Mouse (Mus musculus) spleen, adult 18-20 months (tissue): ENCODE measurements around the gene Bcat1.

ENCODE experiments used
- DNase-seq, 2 experiments: peaks; one replicate each; pipeline ENCODE4 v3.0.0; 2022; ENCODE audit warnings: mixed read lengths in 2 of 2

The Bcat1 gene

GRCm38 (mm10) chr6:145002094-145002936 lies 73.7 kb downstream of the Bcat1 start:
- DNase-seq = no peak

GRCm38 (mm10) chr6:145001493-145001892 lies 74.5 kb downstream of the Bcat1 start:
- DNase-seq = no peak

DNA sequence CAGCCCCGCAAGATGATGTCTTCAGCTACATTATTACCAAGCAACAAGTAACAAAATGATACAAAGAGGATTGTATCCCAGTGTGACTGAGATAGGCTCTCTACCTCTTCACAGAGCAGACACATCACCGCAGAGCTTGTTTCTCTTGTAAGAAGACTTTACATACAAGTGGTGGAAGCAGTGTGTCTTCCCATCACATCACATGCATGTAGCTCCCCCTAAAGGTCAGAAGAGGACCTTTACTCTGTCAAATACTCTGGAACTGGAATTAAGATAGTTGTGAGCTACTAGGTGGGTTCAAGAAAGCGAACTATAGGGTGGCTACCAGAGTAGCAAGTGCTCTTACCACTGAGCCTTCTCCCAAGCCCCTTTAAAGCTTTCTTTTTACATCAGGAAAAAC lies 78.8 kb downstream of the Bcat1 start:
- DNase-seq = no peak

DNA sequence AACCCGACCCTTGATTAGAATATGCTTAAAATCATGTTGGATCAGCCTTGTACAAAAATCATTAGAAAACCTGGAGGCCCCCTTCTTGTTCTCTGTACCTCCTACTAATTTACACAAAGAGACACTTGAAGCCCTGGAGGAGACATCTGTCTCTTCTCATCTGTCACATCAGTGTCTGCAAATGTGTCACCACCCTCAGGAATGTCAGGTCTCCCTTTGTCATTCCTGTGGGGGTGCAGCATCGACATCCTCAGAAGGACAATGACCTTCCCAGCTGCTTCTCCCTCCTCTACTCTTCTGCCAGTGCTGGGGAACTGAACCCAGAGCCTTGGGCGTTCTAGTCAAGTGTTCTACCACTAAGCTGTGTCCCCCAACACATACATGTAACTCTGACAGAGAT lies 83.9 kb downstream of the Bcat1 start:
- no peak for DNase-seq

DNA sequence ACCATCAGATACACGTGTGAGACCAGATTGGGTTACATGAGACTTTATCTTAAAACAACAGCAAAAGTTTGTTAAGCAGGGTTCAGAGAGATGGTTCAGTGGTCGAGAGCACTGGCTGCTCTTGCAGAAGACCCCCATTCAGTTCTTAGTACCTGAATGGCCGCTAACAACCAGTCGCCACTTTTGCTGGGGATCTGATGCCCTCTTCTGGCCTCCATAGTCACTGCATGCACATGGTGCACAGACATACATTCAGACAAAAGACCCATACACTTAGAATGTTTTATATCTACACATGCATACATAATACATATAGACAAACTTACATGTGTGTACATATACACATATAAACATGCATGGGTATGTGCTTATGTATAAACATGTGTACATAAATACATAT lies 86.8 kb downstream of the Bcat1 start:
- DNase-seq = no peak

- no peak for DNase-seq
Measured at GRCm38 (mm10) chr6:144987676-144988075, 88.3 kb downstream of the Bcat1 start.

- no peak for DNase-seq
Measured at GRCm38 (mm10) chr6:144987216-144987615, 88.8 kb downstream of the Bcat1 start.

DNA sequence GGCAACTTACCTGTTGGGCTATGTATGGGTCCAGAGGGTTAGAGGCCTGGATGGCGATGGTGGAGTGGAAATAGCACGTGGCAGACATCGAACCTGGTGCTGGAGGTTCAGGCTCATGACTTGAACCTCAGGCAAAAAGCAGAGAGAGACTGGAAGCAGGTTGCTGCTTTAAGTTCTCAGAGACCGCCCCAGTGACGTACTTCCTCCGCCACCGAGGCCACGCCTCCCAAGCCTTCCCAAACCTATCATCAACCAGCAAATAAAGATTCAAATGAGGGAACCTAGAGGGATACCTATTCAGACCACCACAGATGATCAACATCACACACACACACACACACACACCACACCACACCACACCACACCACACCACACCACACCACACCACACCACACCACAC lies 91.8 kb downstream of the Bcat1 start:
- DNase-seq = no peak

- DNase-seq = no peak
Measured at GRCm38 (mm10) chr6:144982093-144982492, 93.9 kb downstream of the Bcat1 start.

DNA sequence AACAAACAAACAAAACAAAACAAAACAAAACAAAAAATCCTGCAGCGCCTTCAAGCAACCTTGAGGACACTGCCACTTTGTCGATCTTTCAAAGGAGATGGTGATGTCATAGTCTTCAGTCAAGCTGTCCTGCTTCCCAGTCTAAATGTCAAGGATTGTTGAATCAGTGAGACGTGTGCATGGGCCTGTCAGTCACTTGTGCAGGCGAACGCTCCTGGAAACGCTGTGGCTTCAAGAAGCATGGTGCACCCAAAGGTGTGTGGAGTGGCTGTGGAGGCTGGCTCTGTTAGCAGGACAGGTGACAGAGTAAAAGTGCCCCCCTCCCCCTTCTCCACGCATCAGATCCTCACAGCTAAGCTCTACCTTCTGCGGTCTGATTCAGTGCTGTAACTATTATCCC lies 103.6 kb downstream of the Bcat1 start:
- no peak for DNase-seq

GRCm38 (mm10) chr6:144970900-144971299 lies 105.1 kb downstream of the Bcat1 start:
- DNase-seq = no peak

DNA sequence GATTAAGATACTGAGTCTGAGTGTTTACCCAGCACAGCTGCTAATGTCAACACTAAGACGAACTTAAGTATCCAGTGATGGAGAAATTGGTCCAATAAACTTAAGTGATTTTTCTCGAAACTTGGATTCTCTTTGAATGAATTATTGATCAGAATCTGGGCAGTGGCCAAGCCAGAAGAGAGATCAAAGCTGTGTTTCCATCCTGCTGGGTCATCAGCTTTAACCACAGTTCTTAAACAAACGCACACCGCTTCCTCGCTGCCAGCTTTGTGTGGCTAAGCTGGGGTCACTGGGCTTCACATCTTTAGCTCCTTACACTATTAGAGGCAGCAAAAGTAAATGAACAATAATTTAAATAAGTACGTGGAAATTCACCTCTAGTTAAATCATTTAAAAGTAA lies 108.4 kb downstream of the Bcat1 start:
- no peak for DNase-seq

DNA sequence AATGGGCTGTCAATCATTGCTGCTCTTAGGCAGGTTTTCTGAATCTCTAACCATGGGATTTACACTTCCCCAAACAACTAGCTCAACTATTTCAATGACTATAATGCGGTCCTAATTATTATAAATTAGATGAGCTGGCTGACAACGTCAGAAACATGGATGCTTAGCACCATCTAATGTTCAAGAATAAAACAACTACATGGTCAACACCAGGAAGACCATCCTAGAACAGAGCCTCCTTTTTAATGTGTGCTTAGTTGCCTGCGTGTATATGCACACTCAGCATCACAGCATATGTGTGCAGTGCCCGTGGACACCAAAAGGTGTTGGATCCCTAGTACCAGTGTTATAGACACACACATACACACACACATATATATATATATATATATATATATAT lies 111.8 kb downstream of the Bcat1 start:
- DNase-seq = no peak

DNA sequence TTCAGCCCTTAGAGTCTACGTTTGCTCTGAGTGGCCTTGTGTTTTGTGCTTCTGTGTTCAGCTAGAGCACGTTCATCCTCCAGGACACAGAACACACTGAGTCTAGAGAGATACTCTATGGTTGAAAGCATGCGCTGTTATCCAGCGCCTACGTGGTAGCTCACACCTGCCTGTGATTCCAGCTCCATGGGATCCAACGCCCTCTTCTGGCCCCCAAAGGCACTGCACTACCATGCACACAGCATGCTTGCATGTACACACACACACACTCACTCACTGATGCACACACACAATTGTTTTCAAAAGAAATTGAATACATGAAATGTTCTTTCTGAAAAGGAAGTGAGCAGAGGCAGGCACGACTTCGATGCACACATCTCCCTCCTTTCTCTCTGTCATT lies 112.8 kb downstream of the Bcat1 start:
- DNase-seq = no peak

DNA sequence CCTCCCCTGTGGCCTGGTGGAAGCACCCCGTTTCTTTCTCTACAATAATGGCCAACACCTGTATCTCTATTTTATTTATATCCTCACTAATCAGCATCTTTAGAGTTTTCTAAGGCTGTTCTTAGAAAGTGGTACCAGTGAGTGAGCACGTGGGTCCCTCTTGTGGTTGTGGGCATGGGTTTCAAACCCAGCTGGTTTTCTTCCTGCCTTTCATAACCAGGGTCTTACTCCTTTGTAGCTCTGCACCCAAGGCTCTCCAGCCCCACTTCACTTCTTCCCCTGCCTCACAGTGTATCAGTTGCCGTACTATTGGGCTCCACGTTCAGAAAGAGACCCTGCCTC lies 114.0 kb downstream of the Bcat1 start:
- DNase-seq = peak in 1 of 2 experiments; percentile 15

GRCm38 (mm10) chr6:144961253-144962012 lies 114.6 kb downstream of the Bcat1 start:
- DNase-seq = no peak

- DNase-seq = no peak
Measured at GRCm38 (mm10) chr6:144955887-144956547, 120.0 kb downstream of the Bcat1 start.

DNA sequence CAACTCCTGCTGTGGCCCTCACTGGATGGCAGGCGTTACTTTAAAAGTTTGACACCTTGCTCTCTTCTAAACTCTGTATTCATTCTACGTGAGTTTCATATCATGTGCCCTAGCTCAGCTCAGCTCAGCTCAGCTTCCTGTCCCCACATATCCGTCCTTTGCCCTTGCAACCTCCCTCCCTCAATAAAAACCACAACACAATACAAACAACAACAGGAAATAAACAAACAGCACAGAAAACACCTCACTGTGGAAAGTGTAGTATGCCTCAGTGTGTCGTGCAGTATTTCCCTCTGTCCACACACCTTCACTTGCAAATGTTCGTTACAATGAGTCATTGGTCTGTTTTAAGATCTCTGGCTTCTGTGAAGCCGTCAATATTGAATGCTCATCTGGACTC lies 123.1 kb downstream of the Bcat1 start:
- no peak for DNase-seq

DNA sequence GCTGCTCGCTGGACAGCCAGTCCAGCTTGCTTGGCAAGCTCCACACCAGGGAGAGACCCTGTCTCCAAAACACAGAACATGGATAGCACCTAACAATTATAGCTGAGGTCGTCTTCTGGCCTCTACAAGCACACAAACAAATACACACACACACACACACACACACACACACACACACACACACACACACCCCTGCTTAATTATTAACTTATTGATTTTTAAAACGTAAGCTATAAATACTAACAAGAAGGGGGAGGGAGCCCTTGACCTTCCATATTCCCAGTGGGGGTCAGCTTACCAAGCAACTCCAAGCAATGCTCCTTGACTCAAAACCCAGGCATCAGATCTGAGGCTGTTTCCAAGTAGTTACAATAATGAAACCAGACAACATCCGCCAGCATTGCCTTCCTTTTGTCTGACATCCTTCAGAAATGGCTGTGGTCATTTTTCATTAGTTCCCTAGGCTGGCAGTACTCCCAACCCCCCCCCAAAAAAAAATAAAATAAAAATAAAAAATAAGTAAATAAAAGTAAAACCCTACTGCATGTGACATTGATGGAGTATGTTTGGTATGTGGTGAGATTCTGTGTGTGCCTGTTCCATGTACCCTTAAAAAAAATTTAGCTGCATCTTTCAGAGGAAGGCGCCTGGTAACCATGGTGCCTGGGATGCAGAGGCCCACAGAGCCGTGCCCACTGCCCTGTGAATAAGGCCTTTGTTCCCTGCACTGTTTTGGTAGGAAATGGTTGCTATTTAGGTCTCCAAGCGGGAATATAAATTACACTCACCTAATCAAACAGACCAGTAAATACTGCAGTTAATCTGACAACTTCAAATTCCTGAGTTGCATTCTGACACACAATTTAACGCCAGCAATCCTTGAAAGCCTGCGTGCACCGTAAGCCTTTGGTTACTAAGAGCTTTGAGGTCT lies 131.3 kb downstream of the Bcat1 start:
- DNase-seq = no peak
